ENCODE assay signal across 8 mouse cellular contexts in the genomic region with DNA sequence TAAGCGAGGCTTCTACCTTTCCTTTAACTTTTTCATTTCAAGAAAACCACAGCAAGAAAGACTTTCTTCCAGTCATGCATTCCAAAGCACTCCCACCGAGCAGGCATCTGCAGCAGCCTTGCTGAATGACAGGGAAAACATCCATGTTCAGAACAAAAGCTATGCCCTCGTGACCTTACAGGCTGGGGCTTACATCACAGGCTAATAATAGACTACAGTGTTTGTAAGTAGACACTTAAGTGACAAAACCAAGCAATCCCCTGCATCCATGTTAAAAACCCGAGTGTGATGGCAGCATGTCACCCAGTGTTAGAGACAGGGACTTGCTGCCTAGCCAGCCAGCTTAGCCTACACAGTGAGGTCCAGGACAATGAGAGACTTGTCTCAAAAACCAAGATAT.
DNase-seq lines count a peak whose midpoint lies in the region; ATAC-seq lines count a peak whose summit lies in the region.

No protein-coding gene starts in this region.

- no peaks in the 10 kb centered on the region for H3K36me3 ChIP-seq in embryonic facial prominence, embryonic 12.5 days
- 0 out of 2 replicates have a peak, but pooled peaks cover 2% of the 10 kb centered on the region for H3K36me3 ChIP-seq in hindbrain, embryonic 12.5 days
- no peaks in the 10 kb centered on the region for H3K36me3 ChIP-seq in midbrain, embryonic 14.5 days (ENCODE audit: control insufficient read depth, insufficient read depth, low read length)
- H3K36me3 ChIP-seq in intestine, embryonic 15.5 days: no peaks in the 10 kb centered on the region

- peaks cover 57% of the 10 kb centered on the region for H3K4me1 ChIP-seq in embryonic facial prominence, embryonic 12.5 days
- H3K4me1 ChIP-seq in hindbrain, embryonic 12.5 days: peaks cover 82% of the 10 kb centered on the region
- H3K4me1 ChIP-seq in midbrain, embryonic 14.5 days (ENCODE audit: control insufficient read depth, insufficient read depth, low read length): peaks cover 72% of the 10 kb centered on the region
- peaks cover 34% of the 10 kb centered on the region for H3K4me1 ChIP-seq in intestine, embryonic 15.5 days (replicated peaks)

- 0 out of 2 replicates have a peak overlapping the region, but pooled peaks have one; percentile 31 for H3K27ac ChIP-seq in embryonic facial prominence, embryonic 12.5 days
- H3K27ac ChIP-seq in hindbrain, embryonic 12.5 days: peak overlapping the region; percentile 97
- H3K27ac ChIP-seq in midbrain, embryonic 14.5 days (replicated peaks; ENCODE audit: low read depth, low read length): peak overlapping the region; percentile 96
- H3K27ac ChIP-seq in intestine, embryonic 15.5 days: no peak overlapping the region

- H3K4me2 ChIP-seq in embryonic facial prominence, embryonic 12.5 days (replicated peaks): no peak overlapping the region
- no peak overlapping the region for H3K4me2 ChIP-seq in hindbrain, embryonic 12.5 days (replicated peaks)
- 0 out of 2 replicates have a peak overlapping the region, but pooled peaks have one; percentile 4 for H3K4me2 ChIP-seq in midbrain, embryonic 14.5 days (ENCODE audit: low read length)
- H3K4me2 ChIP-seq in intestine, embryonic 15.5 days (replicated peaks): no peak overlapping the region

- no peaks in the 10 kb centered on the region for H3K27me3 ChIP-seq in embryonic facial prominence, embryonic 12.5 days
- H3K27me3 ChIP-seq in hindbrain, embryonic 12.5 days: no peaks in the 10 kb centered on the region
- H3K27me3 ChIP-seq in midbrain, embryonic 14.5 days (ENCODE audit: control insufficient read depth, insufficient read depth, low read length): no peaks in the 10 kb centered on the region
- no peaks in the 10 kb centered on the region for H3K27me3 ChIP-seq in intestine, embryonic 15.5 days (replicated peaks)

- H3K9me3 ChIP-seq in embryonic facial prominence, embryonic 12.5 days: no peaks in the 10 kb centered on the region
- H3K9me3 ChIP-seq in hindbrain, embryonic 12.5 days (replicated peaks): no peaks in the 10 kb centered on the region
- H3K9me3 ChIP-seq in midbrain, embryonic 14.5 days (ENCODE audit: control insufficient read depth, low read length): no peaks in the 10 kb centered on the region
- H3K9me3 ChIP-seq in intestine, embryonic 15.5 days: no peaks in the 10 kb centered on the region

- H3K4me3 ChIP-seq in embryonic facial prominence, embryonic 12.5 days: no peak overlapping the region
- H3K4me3 ChIP-seq in hindbrain, embryonic 12.5 days: no peak overlapping the region
- no peak overlapping the region for H3K4me3 ChIP-seq in midbrain, embryonic 14.5 days (replicated peaks; ENCODE audit: low read depth, low read length)
- H3K4me3 ChIP-seq in intestine, embryonic 15.5 days (replicated peaks): no peak overlapping the region

- WGBS in embryonic facial prominence, embryonic 12.5 days: 20% methylated on average over 4 of the region's 4 CpGs
- WGBS in hindbrain, embryonic 12.5 days: 4% methylated on average over 4 of the region's 4 CpGs
- WGBS in midbrain, embryonic 14.5 days: 7% methylated on average over 4 of the region's 4 CpGs
- WGBS in intestine, embryonic 15.5 days: 42% methylated on average over 4 of the region's 4 CpGs

- H3K9ac ChIP-seq in embryonic facial prominence, embryonic 12.5 days: no peak overlapping the region
- peak overlapping the region; percentile 32; the same call in 1 of the 2 replicates for H3K9ac ChIP-seq in hindbrain, embryonic 12.5 days
- no peak overlapping the region for H3K9ac ChIP-seq in midbrain, embryonic 14.5 days (replicated peaks; ENCODE audit: low read length)
- no peak overlapping the region for H3K9ac ChIP-seq in intestine, embryonic 15.5 days

- ATAC-seq in embryonic facial prominence, embryonic 12.5 days (ENCODE audit: insufficient number of reproducible peaks, insufficient read depth, low FRiP score, low TSS enrichment): no peak
- no peak for ATAC-seq in hindbrain, embryonic 12.5 days (ENCODE audit: low FRiP score)
- no peak for ATAC-seq in midbrain, embryonic 14.5 days (ENCODE audit: low FRiP score, low TSS enrichment)
- no peak for ATAC-seq in intestine, embryonic 15.5 days

- peak; percentile 14 for DNase-seq in gastrocnemius, adult 18-20 months (ENCODE audit: low spot score)
- no peak for DNase-seq in gastrocnemius, postnatal 14 days
- peak; percentile 63 for DNase-seq in midbrain, embryonic 14.5 days
- no peak for DNase-seq in adrenal gland, adult 2 months
- no peak for DNase-seq in adrenal gland, postnatal 14 days

- intact Hi-C loops in gastrocnemius, postnatal 14 days (cut with DNase I; ENCODE audit: low total_unique reads): no loop called here

Comparison
In these comparisons a context has a peak if more than half of its experiments do, and no peak if none do; other contexts are left out.
1. DNase-seq: peak in gastrocnemius, adult 18-20 months (single experiment) and midbrain, embryonic 14.5 days (single experiment); none in gastrocnemius, postnatal 14 days (single experiment), adrenal gland, adult 2 months (single experiment) and adrenal gland, postnatal 14 days (single experiment).